Mouse (Mus musculus) ovary, adult 10 weeks (tissue): Measurements from ENCODE around the gene Ano3. TPM values are rescaled to one million over a fixed set of nuclear protein-coding genes. Genes with fewer than 3 reads are reported as not detected.

Experiments used
- polyA plus RNA-seq: library from polyadenylated mRNA; stranded (reverse); fragments of 350-450 nt; fragmentation: Illumina TruSeq; extraction: RNeasy Lipid Tissue Mini Kit (QIAGEN cat#74804); gene quantifications from one replicate; pipeline ENCODE4 v1.2.3, GENCODE M21; 2014

The Ano3 gene
- 0.57 TPM for polyA plus RNA-seq

GRCm38 (mm10) chr2:110950823-110951222, at the start of gene Ano3:
Gene Ano3 (minus strand): TSS chr2:110950923.

DNA sequence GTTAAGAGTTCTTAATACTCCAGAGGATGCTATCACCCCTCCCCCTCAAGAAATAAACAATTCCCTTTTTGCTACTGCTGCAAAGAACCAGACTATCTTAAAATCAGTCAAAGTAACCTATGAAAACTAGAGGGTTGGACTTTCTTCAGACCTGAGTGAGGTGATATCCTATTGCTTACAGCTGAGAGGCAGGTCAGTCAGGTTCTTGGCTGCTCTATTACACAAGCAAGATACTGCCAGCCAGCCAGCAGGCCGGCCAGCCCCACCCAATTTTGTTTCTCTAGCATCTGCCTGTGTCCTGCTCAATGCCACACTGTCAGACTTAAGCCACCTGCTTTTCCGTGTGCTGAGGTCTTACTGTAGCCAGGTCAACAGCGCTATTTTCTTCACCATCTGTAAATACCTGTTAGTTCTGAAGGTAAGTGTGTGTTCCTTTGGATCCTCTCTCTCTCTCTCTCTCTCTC, 229.4 kb downstream of the Ano3 start, which contains the start of gene Muc15:
Gene Muc15 (plus strand): TSS at position 51 of the 464 bp plus-strand sequence.

Other genes with a start within 250 kb of the Ano3 start
- gene Muc15, start 229.6 kb downstream of the Ano3 start, polyA plus RNA-seq = 0.14 TPM
- gene Gm13941, start 155.1 kb upstream of the Ano3 start, polyA plus RNA-seq = not detected
- gene Gm15130, start 202.0 kb upstream of the Ano3 start, polyA plus RNA-seq = not detected